Mouse (Mus musculus) cerebellum, adult 11-12 months (tissue): Measurements from ENCODE around the gene A830018L16Rik.

ENCODE experiments used
- DNase-seq: peaks from one replicate; pipeline ENCODE4 v3.0.0; 2022

Gene A830018L16Rik

DNA sequence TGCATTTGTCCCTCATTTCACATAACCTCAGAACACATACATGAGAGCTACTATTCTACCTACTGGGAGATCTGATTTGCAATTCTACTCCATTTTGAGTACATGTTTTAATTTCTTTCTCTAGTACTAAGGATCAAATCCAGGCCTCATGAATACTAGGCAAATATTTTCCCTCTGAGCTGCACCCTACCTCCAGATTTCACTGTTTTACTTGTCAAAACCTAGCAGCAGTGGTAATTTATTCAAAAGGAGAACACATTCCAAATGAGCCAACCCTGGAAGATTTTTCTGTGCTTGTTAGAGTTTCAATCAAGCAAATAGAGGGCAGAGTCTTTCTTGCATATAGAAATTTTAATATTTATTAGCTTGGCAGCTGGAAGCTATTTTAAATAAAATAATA, 238.9 kb downstream of the A830018L16Rik start:
- DNase-seq: no peak

DNA sequence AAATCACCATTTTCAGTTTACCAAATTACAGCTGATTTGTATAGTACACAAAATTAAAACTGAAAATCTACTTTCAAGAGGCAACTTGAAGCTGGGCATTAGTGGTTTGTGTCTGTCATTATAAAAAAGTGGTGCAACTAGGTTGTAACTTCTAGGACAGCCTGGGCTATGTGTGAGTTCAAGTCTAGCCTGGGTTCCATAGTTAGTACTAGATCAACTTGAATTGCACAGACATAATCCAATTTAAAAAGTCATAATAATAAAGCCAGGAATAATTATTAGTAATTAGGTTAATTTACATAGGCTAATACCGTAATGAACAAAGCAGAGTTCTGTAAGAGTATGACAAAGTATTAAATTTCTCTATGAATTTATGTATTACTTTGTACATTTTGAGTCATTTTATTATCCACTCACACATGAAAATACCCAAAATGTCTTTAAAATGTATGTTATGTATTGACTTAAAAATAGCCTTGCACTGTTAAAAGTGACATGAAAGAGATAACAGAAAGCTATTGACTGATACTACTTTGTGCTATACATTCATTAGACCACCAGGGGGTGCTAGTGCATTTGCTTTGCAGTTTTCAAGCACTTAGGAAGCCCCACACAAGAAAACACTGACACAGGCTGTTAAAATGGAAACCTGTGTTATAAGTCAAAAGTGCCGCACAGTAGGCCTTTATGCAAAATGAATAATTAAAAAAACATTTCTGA, 243.6 kb downstream of the A830018L16Rik start:
- no peak for DNase-seq

DNA sequence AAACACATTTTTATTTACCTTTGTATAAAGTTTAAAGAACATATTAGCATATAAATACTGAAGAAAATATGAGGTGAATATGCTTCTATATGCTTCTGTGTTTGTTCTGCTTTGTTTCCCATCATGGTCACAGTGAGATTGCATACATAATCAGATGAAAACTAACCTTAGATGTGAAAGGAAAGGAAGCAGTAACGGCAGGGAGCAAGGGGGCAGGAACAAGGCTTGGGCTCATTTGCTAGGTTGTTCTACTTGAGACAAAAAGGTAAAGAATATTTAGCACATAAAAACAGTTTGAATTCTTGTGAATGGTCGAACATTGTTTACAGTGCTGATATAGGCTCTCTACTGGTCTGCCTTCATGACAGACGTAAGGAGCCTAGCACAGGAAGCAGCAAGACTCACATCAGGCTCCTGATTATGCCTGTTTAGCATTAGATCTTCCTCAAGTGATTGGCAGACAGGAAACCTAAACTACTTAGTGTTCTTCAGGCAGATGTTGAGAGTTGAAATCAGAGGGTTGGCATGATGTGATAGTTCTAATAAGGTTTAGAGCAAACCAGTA, 244.2 kb downstream of the A830018L16Rik start:
- DNase-seq: no peak

DNA sequence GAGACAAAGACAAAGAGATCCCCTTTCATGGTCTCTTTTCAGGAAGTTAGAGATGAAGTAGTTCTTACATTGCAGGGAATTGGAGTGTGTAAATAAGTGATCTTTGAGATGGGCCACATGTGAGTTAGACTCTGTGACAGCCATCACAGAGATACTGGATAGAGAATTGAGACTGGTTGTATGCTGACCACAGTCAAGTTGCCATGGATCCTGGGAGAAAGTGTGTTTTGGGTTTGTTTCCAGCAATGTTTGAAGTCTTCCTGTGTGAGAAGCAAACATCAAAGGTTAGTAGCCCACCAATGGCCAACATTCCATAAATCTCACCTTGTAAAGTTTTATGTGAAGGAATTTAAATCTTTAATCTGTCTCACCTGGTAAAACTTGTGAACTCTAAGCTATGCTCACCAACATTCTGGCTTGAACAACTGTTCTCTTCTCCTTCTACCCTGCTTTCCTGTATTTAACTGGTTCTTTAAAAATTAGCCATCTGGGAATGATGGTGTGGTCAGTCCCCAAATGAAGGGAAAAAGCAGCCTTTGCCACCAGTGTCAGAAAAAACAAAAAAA, 330.9 kb downstream of the A830018L16Rik start:
- DNase-seq: no peak

DNA sequence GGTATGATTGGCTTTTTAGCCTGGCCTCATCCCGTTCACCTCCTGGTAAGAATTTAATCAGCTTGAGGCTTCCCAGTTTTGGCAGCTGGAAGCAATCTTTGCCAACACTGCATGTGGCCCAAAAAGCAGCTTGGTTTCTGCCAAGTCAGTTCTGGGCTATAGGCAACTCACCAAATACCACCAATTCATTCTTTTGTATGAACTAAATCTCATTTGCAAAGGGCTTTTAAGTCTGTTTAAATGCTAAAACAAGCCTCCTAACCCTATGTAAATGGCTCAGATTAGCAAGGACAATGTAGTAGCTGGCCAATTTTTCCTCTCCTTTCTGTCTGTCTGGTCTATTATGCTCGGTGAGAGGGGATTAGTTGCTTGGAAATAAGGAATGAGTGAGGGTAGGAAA, 334.5 kb downstream of the A830018L16Rik start:
- no peak for DNase-seq

DNA sequence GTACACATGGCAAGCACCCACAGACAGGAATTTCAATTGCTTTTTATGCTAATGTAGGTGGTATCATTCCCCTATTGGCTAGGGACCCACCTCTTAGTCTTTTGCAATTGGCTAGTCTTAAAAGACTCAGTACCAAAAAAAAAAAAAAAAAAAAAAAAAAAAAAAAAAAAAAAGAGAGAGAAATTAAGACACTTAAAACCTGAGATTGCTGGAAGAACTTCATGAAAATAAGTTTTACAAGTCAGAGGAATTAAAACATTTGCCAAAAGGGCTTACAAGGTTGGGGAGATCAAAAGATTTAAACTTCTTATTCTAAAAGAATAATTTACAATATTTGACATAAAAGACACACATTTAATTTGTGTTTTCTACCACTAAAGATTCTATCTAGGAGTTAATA, 336.2 kb downstream of the A830018L16Rik start:
- DNase-seq: no peak

DNA sequence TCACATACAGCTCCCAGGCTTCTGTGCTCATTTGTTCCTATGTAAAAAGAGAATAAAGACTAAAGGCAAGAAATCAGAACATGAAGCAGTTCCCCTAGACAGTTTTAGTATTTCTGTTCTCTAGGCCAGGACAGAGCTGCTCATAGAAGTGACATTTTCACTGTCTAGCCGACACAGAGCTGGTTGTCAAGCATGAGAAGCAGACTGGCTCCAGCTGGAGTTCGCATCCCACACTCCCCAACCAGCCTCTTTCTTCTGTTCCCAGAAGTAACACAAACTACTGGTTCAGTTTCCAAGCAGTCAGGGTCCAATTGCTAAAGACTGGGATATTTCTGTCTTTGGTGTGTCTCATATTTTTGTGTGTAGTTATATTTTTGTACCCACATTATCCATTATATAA, 336.7 kb downstream of the A830018L16Rik start:
- no peak for DNase-seq

DNA sequence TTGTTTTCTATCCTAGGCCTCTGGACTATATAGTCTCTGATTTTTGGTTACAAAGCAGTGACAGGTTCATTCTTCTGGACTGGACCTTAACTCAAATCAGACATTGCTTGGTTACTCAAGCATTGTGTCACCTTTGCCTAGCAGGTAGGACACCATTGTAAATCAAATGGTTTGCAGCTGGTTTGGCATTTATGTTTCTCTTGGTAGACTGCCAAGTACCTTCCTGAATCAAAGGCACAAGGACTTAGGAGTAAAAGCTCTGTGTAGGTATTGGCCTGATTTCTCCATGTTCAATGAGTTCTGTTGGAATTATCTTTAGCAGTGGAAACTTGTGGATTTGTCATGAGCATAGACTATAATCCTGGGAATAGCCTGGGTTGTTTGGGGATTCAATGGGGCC, 338.1 kb downstream of the A830018L16Rik start:
- no peak for DNase-seq

DNA sequence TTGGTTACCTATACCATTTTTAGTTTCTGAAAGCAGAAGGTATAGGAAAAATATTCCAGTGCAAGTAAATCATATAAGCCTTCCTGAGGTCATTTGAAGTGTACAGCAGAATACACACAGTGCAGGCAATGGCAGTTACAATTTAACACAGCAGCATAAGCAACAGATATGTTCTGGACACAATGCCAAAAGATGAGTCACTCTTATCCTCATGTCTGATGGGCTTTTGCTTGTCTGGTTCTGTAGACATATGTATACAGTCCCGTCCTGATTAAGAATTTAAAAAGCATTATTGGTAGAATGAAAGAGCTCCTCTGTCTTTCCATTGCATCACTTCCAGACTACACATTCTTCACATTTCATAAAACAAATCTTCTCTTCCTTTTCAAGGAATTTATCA, 374.4 kb downstream of the A830018L16Rik start:
- no peak for DNase-seq

DNA sequence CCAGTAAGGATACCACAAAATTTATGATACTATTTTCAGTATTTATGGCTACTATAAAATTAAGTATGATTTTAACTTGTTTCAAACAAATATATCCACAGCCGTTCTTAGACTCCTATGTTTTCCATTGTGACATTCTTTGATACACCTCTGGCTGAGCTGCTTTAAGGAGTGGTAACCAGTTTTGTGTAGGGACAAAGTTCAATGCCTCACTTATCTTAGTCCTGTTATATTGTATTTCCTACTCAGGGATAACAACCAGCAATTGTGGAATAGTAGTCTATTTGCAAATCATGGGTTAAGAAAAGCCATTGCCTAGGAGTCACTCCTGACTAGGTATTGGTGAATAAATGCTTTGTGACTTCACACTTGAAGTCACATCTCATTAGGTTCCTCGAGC, 378.9 kb downstream of the A830018L16Rik start:
- DNase-seq: no peak

DNA sequence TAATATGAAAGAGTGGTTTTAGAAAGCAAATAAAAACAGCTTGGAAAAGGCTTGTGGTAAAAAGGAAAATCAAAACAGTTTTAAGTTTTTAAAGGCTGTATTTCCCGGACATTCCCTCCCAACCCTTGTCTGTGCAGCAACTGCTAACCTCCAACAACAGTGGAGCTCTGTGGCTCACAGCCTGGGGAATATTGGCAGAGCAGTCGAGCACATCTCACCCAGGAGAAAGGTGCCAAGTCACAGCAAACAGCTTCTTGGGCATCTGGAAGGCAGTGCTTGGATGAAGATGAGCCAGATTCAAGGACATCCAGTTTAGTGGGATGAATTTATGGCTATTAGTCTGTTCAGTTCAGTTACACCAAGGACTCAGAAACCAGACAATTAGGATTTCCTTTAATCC, 381.8 kb downstream of the A830018L16Rik start:
- peak; percentile 12 for DNase-seq

DNA sequence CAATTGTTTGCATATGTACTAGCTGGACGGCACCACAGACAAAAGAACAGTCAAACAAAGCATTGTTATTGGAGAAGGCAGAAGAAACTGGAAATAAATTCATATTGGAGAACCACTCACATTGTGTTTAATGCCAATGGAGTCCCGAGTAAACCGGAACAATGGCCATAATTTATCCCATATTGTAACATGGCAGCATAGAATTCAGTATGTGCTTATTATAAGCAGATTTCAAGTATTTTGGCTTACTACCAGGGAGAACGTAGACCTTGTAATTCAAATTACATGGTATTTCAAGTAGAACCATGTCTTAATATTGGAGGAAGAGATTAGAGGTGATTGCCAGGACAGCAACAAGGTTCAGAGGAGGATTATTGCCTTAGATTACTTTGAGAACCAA, 458.9 kb downstream of the A830018L16Rik start:
- DNase-seq: no peak

DNA sequence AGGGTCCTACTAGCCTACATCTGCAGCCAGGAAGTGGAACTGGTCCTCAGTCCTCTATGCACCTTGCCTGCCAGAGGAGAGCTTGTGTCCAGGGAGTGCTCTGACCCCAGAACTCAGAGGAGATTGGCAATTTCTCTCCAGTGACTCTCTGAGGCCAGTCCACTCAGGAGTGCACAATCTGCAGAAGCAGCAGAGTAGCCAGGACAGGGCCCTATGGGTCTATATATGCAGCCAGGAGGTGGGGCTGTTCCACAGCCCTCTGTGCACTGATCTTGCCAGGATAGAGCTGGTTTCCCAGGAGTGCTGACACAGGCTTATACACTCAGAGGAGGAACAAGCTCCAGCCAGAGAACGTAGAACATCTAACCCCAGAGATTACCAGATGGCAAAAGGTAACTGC, 459.7 kb downstream of the A830018L16Rik start:
- no peak for DNase-seq

DNA sequence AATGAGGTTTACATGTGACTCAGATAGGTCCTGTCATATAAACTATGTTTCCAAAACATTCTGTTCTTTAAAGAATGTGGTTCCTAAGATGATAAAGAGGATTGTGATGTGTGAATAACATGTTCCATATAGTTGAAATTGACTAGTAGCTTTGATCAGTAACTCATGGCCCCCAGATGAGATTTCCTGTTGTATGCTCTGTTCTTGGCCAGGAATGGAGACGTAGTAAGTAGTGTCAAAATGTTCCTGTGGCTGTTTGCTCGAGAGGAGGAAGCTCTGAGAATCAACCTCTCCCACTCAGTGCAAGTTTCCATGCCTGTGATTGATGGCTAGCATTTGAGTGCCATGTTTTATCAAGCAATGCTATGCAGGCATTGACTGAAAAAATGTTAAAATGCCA, 467.8 kb downstream of the A830018L16Rik start:
- DNase-seq: no peak

DNA sequence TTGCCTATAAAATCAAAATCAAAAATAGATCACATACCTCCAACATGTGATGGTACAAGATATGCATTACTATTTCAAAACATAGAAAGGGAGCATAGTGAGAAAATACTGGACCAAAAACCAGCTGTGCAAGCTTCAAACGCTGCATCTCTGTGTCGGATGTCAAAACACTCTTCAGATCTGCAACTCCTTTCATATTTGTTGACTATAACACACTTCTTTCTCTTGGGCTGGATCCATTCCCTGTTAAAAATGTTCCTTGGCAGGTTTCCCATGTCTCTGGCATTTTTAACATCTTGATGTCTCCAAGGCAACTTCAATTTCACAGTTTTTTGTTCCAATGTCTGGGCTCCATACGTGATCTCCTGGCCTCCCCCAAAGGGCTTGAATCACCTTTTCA, 481.8 kb downstream of the A830018L16Rik start:
- no peak for DNase-seq

DNA sequence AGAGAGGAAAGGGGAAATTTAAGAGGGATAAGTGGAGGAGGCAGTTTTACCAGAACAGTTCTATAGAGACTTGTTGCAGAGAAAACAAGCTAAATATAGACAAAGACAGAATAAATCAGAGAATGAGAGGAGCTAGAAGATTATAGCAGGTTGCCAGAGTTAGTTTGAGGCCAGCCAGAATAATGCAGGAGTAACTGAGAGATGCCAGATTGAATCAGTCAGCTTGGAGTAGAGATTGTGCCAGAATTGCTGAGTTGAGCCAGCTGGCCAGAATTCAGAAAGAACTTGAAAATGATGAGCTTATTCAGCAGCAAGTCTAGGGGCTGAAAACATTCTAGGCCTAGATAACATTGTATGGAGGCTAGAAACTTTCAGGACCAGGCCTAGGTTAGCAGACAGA, 502.0 kb downstream of the A830018L16Rik start:
- no peak for DNase-seq

DNA sequence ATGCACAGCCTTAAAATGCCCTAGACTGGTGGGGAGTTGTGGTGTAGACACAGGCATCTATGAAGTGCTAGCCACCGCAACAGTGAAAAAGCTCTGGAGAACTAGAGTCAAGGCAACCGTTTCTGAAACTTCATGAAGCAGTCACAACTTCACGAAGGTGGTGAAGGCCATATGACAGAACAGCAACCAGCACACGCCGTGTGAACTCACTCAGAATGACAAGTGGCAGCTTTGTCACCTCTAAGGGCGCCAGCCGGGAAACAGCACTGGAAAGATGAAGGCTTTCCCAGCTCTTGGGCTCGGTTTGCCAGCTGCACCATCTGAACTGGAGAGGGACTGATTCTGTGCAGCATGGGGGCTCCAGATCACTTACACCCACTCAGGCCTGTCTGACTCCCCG, 523.1 kb downstream of the A830018L16Rik start:
- no peak for DNase-seq

DNA sequence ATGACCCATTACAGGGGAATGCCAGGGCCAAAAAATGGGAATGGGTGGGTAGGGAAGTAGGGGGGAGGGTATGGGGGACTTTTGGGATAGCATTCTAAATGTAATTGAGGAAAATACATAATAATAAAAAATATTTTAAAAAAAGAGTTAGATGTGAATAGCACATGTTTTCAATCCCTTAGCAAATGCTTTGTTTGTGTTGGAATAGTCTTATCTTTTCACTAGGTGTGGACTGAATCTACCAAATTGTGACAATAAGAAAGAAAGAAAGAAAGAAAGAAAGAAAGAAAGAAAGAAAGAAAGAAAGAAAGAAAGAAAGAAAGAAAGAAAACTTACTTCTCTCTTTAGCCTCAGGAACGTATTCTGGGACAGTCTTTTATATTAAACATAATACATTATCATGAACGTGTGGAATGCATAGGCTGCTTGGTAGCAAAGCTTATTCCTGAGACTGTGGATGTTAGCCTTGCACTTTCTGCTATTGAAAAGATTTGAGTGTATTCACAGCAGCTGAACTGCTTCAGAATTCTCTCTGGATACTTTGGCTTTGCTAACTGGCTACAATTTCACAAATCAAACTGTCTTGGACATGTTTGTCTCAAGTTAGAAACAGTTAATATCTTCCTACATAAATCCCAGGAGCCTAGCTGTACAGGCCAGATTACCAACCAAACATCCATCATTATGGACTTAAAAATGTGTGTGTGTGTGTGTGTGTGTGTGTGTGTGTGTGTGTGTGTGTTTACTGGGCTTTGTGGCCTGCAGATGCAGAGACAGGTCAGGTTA, 545.7 kb downstream of the A830018L16Rik start:
- no peak for DNase-seq

DNA sequence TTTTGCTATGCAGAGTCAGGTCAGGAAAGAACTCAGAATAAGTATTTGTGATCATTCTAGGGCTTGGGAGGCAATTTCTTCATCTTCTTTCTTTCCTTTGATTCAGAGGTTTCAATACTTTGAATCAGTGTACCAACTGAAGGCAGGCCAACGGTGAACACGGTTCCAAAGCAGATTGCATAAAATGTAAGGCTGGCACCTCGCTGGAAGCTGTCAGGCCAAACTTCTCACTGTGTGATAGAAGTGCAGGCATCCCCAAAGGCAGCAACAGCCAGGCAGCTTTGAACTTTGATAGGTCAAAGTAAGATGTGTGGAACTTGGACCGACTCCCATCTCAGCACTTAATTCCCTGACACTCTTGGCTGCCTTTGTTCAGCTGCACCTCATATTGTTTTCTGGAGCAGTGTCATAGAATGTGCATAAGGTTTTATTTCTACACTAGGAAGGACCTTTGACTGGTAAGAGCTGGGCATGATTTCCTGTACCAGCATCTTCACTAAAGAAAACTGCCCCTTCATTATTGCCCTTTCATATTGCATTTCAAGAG, 568.8 kb downstream of the A830018L16Rik start:
- no peak for DNase-seq

DNA sequence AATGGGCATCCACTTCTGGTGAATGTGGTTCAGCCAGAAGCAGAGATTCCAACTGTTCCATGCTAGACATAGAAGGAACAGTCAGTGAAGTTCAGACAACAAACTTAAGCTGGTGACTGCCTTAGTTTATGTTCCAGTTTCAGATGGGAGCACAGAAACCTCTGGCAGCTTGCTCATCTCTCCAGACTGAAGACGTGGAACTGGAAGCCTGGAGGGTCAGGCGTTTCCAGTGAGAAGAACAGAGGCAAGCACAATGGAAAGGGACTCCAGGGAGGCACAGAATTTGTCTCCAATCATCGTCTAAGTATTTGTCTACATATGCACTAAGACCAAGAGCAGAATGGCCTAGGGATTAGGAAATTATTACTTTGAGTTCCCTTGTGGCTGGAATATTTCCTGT, 576.1 kb downstream of the A830018L16Rik start:
- no peak for DNase-seq

DNA sequence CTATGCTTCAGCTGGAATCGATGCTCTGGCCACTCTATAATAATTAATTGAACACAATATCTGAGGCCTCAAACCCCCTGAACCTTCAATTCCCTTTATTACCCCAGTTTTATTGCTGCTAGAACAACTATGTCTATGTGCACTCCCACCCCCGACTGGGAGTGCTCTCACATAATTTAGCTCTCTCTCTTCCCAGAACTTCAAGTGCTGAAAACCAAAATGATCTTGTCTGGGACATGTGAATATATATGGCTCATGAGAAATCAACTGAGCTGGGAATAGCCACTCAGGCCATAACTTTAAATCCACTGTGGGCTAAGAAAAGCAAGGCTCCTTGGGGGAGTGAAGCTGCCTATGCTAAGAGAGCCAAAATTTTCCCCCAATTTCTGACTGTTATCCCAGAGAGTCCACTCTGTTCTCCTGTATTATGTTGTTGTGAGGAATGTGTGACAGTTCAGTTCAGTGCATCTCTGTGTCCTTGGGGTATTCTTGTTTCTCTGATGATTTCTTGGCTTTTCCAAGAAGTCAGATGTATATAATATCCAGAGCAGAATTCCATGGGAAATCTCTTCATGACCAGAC, 582.5 kb downstream of the A830018L16Rik start:
- DNase-seq: no peak

DNA sequence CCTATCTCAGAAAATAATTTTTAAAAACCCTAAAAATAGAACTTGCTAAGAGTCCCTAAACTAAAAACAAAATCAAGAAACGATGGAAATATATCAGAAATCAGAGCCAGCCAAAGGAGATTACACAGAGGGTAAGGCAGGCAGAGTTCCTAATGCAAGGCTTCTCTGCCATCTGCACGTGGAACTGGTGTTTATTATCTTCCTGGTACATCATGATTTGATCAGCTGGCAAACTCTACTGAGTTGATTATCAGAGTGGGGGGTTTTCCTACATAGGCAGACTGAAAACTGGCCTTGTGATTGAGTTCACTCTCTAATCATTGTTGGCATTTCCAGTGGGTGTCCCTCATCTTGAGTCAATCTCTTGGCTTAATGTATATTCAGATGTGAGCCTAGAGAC, 583.7 kb downstream of the A830018L16Rik start:
- DNase-seq: no peak

DNA sequence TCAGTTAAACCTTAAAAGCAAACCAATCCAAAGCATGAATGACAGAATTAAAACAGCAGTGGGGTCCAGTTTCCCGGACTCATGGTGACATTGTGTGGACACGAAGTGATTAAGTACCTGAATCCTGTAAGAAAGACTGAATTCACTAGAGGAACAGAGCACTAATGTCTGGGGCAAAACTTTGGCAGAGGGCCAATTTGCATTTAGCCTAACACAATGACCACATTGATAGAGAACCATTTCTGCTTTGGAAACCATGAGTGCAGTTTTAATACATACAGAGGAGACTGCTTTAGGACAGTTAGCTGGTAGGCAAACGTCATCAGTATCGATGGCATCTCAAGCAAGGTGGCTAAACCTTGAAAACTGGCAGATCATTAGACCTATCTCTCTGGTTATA, 586.7 kb downstream of the A830018L16Rik start:
- DNase-seq: no peak
